Mouse (Mus musculus) ES-Bruce4 (cell line): ENCODE results near the gene Lrig1.

ENCODE experiments used
- CTCF ChIP-seq: IDR thresholded peaks from one replicate; pipeline ENCODE4 v1.8.1; 2011; ENCODE audit warnings: low read depth, low read length
- EP300 ChIP-seq: IDR thresholded peaks from 2 replicates; pipeline ENCODE4 v1.6.1; 2011; ENCODE audit warnings: low read depth, low read length; ENCODE audit not compliant: insufficient read depth
- POLR2A ChIP-seq: IDR thresholded peaks from one replicate; pipeline ENCODE4 v1.8.1; 2011; ENCODE audit warnings: low read length; ENCODE audit not compliant: insufficient read depth

DNA sequence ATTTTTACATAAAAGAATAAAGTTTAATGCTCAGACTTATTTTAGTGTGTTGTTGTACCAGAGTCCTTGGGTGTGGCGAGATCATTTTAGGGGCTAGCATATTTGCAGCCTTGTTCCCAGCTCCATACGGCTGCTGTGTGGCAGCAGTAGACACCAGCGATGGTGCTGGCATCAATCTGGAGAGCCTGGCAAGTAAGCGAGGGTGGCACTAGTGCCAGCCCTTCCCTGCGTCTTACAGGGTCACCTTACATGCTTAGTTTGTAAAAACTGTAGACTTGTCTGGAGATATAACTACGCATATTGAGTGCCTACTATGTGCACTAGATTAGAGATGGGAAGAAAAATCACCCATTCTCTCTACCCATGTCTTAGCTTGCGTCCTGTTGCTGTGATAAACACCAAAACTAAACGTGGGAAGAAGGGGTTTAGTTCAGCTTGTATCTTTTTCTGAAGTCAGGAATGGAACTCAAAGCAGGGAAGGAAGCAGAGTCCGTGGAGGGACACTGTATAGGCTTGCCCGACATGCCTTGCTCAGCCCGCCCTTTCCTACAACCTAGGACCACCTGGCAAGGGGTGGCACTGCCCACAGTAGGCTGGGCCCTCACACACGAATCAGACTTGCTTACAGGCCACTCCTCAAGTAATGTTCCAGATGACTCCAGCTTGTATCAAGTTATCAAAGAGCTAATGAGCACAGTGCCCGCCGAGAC is 103.8 kb downstream of the Lrig1 start:
- TF ChIP-seq POLR2A = no peak
- no peak for TF ChIP-seq CTCF
- TF ChIP-seq EP300 = no peak
